Mouse (Mus musculus) T-helper 17 cell (primary cell): ENCODE results near the gene Gm10277.

ENCODE experiments used
- in situ Hi-C, 2 experiments: fragments of 300-600 bp; cut with MboI, MseI; formaldehyde crosslinking; loops; 1 replicate in 1 of 2; 2 replicates in 1 of 2; pipeline ENCODE4 v1.15.1; 2025; ENCODE audit warnings: high pct_unique_total_duplicates in 2 of 2

Gene Gm10277

GRCm38 (mm10) chr11:77787707-77788106 lies at the start of gene Gm10277:
TSS of gene Gm10277 (minus strand) at chr11:77787747.
- in situ Hi-C loops, result no loop called here

GRCm38 (mm10) chr11:77836751-77837150 lies 49.2 kb upstream of the Gm10277 start:
- in situ Hi-C loops, result no loop called here

- in situ Hi-C loops, result no loop called here
These were observed 48.7 kb upstream of the Gm10277 start for GRCm38 (mm10) chr11:77836290-77836689.

- in situ Hi-C loops, result no loop called here
These were observed 47.6 kb upstream of the Gm10277 start for GRCm38 (mm10) chr11:77835109-77835508.

- in situ Hi-C loops, result no loop called here
These were observed 45.0 kb upstream of the Gm10277 start for GRCm38 (mm10) chr11:77832541-77832940.

- in situ Hi-C loops, result no loop called here
These were observed 43.3 kb upstream of the Gm10277 start for GRCm38 (mm10) chr11:77830875-77831274.

GRCm38 (mm10) chr11:77829043-77829841 lies 41.7 kb upstream of the Gm10277 start:
- in situ Hi-C loops, result loop anchor here (5.0 kb wide), 1 partner anchor 128 kb away; no protein-coding TSS in a partner anchor

- in situ Hi-C loops, result loop anchor here (5.0 kb wide), 1 partner anchor 129 kb away; no protein-coding TSS in a partner anchor
These were observed 40.6 kb upstream of the Gm10277 start for GRCm38 (mm10) chr11:77828163-77828562.

GRCm38 (mm10) chr11:77827241-77827995 lies 39.9 kb upstream of the Gm10277 start:
- in situ Hi-C loops, result loop anchor here (5.0 kb wide), 1 partner anchor 130 kb away; no protein-coding TSS in a partner anchor

- in situ Hi-C loops, result loop anchor here (5.0 kb wide), 1 partner anchor 131 kb away; no protein-coding TSS in a partner anchor
These were observed 38.8 kb upstream of the Gm10277 start for GRCm38 (mm10) chr11:77826311-77826710.

GRCm38 (mm10) chr11:77825853-77826252 lies 38.3 kb upstream of the Gm10277 start:
- in situ Hi-C loops, result loop anchor here (5.0 kb wide), 1 partner anchor 131 kb away; no protein-coding TSS in a partner anchor

- in situ Hi-C loops, result no loop called here
These were observed 35.2 kb upstream of the Gm10277 start for GRCm38 (mm10) chr11:77822781-77823180.

GRCm38 (mm10) chr11:77821648-77822047 lies 34.1 kb upstream of the Gm10277 start:
- in situ Hi-C loops, result no loop called here

- in situ Hi-C loops, result loop anchor here (5.0 kb wide), 1 partner anchor 74 kb away; no protein-coding TSS in a partner anchor
These were observed 28.5 kb upstream of the Gm10277 start for GRCm38 (mm10) chr11:77816003-77816402.

- in situ Hi-C loops, result no loop called here
These were observed 26.4 kb upstream of the Gm10277 start for GRCm38 (mm10) chr11:77813969-77814368.

- in situ Hi-C loops, result no loop called here
These were observed 22.5 kb upstream of the Gm10277 start for GRCm38 (mm10) chr11:77810018-77810417.

GRCm38 (mm10) chr11:77809215-77809614 lies 21.7 kb upstream of the Gm10277 start:
- in situ Hi-C loops, result no loop called here

- in situ Hi-C loops, result no loop called here
These were observed 20.5 kb upstream of the Gm10277 start for GRCm38 (mm10) chr11:77808051-77808465.

- in situ Hi-C loops, result no loop called here
These were observed 19.3 kb upstream of the Gm10277 start for GRCm38 (mm10) chr11:77806855-77807254.

GRCm38 (mm10) chr11:77806218-77806617 lies 18.7 kb upstream of the Gm10277 start:
- in situ Hi-C loops, result no loop called here

GRCm38 (mm10) chr11:77802341-77802865 lies 14.9 kb upstream of the Gm10277 start:
- in situ Hi-C loops, result no loop called here
